Mouse (Mus musculus) liver, adult 2 months (tissue): Measurements from ENCODE around the gene Rassf5. TPM values are rescaled to one million over a fixed set of nuclear protein-coding genes. Genes with fewer than 3 reads are reported as not detected.

Source experiments
- DNase-seq: peaks from one replicate; pipeline ENCODE4 v3.0.0-alpha.2; 2011; ENCODE audit warnings: low read depth, low spot score; ENCODE audit errors: extremely low read depth
- H3K27ac ChIP-seq: fragments of 200-500 bp; replicated peaks from 2 replicates; pipeline ENCODE4 v1.5.1; 2012; ENCODE audit warnings: low read depth, mild to moderate bottlenecking, control low read depth, inconsistent platforms, low read length; ENCODE audit not compliant: insufficient read depth
- H3K27me3 ChIP-seq: fragments of 200-500 bp; 2 replicates; pipeline ENCODE4 v1.6.1; 2012; ENCODE audit warnings: mild to moderate bottlenecking, moderate library complexity, low read length, inconsistent platforms; ENCODE audit not compliant: control insufficient read depth, insufficient read depth
- H3K36me3 ChIP-seq: fragments of 200-500 bp; 2 replicates; pipeline ENCODE4 v1.6.1; 2012; ENCODE audit warnings: low read length, inconsistent platforms; ENCODE audit not compliant: control insufficient read depth, insufficient read depth
- H3K4me1 ChIP-seq: fragments of 200-500 bp; 2 replicates; pipeline ENCODE4 v1.6.1; 2011; ENCODE audit warnings: low read length; ENCODE audit not compliant: control insufficient read depth, insufficient read depth
- H3K4me3 ChIP-seq: fragments of 200-500 bp; 2 replicates; pipeline ENCODE4 v1.5.1; 2011; ENCODE audit warnings: low read depth, mild to moderate bottlenecking, control low read depth, low read length, moderate library complexity; ENCODE audit not compliant: insufficient read depth
- H3K79me2 ChIP-seq: fragments of 200-500 bp; 2 replicates; pipeline ENCODE4 v1.6.1; 2012; ENCODE audit warnings: inconsistent platforms, mild to moderate bottlenecking, low read length, moderate library complexity; ENCODE audit not compliant: control insufficient read depth, insufficient read depth
- H3K9ac ChIP-seq: fragments of 200-500 bp; 2 replicates; pipeline ENCODE4 v1.6.1; 2012; ENCODE audit warnings: low read depth, mild to moderate bottlenecking, control low read depth, inconsistent platforms, low read length
- CTCF ChIP-seq: fragments of 200-500 bp; IDR thresholded peaks from 2 replicates; pipeline ENCODE4 v1.5.1; 2011; ENCODE audit warnings: low read depth, low read length, control low read depth
- POLR2A ChIP-seq: fragments of 200-500 bp; IDR thresholded peaks from 2 replicates; pipeline ENCODE4 v1.6.1; 2011; ENCODE audit warnings: low read length, control low read depth; ENCODE audit not compliant: insufficient read depth; ENCODE audit errors: extremely low read depth
- WGBS: fragments of 180-500 bp; shearing (Covaris S2); methylation state at CpG from one replicate; pipeline ENCODE4 v1.1.7; 2018; 5-methylcytosine and 5-hydroxymethylcytosine counted together
- polyA plus RNA-seq: library from polyadenylated mRNA; depleted of rRNA; stranded (reverse); fragments of >200 nt; gene quantifications from 2 replicates; pipeline ENCODE4 v1.2.3, GENCODE M21; 2012; rRNA removed
- total RNA-seq: library from RNA; depleted of rRNA; stranded (reverse); fragments of >200 nt; gene quantifications from 2 replicates; pipeline ENCODE4 v1.2.3, GENCODE M21; 2014; rRNA removed

Rassf5 gene
- total and polyA plus RNA-seq, 2 experiments = 3.4 to 6.1 TPM

- 72% methylated on average over 8 of the region's 8 CpGs for WGBS
- Histone ChIP-seq H3K4me1 (no peaks in the 10 kb centered on the region; the same call in 1 of the 2 replicates), H3K27ac (no peak overlapping the region), H3K27me3 (no peaks in the 10 kb centered on the region), H3K36me3 (no peaks in the 10 kb centered on the region), H3K9ac (no peak overlapping the region), H3K4me3 (no peak overlapping the region), H3K79me2 (no peaks in the 10 kb centered on the region)
- TF ChIP-seq CTCF (no peak), POLR2A (no peak)
- no peak for DNase-seq
These were observed 110.0 kb downstream of the Rassf5 start for GRCm38 (mm10) chr1:131134942-131135522.

- H3K4me1 ChIP-seq = no peaks in the 10 kb centered on the region; the same call in 1 of the 2 replicates
- H3K27ac ChIP-seq = no peak overlapping the region
- H3K9ac ChIP-seq = no peak overlapping the region
- TF ChIP-seq CTCF (no peak), POLR2A (no peak)
- no peak for DNase-seq
- H3K27me3 ChIP-seq = no peaks in the 10 kb centered on the region
- no peak overlapping the region for H3K4me3 ChIP-seq
- no peaks in the 10 kb centered on the region for H3K79me2 ChIP-seq
- no peaks in the 10 kb centered on the region for H3K36me3 ChIP-seq
- WGBS = 87% methylated on average over 6 of the region's 6 CpGs
These were observed 110.8 kb downstream of the Rassf5 start for GRCm38 (mm10) chr1:131134231-131134630.

Other genes starting within 250 kb of the Rassf5 start
- 0.28 and 1.7 TPM in 2 replicates for gene Il10, start 225.4 kb downstream of the Rassf5 start, total RNA-seq
- not detected in 2 replicates for gene Il10, start 225.4 kb downstream of the Rassf5 start, polyA plus RNA-seq
- gene Mapkapk2, start 147.4 kb downstream of the Rassf5 start, total RNA-seq = 29.5 and 30.0 TPM in 2 replicates
- 45.1 and 45.4 TPM in 2 replicates for gene Mapkapk2, start 147.4 kb downstream of the Rassf5 start, polyA plus RNA-seq
- gene Dyrk3, start 106.9 kb downstream of the Rassf5 start, total RNA-seq = 0.87 and 1.3 TPM in 2 replicates
- 0.50 and 0.73 TPM in 2 replicates for gene Dyrk3, start 106.9 kb downstream of the Rassf5 start, polyA plus RNA-seq
- gene Eif2d, start 92.1 kb downstream of the Rassf5 start, total RNA-seq = 20.9 and 25.6 TPM in 2 replicates
- 24.0 and 28.9 TPM in 2 replicates for gene Eif2d, start 92.1 kb downstream of the Rassf5 start, polyA plus RNA-seq
- 15.6 and 16.6 TPM in 2 replicates for gene Ikbke, start 34.3 kb upstream of the Rassf5 start, total RNA-seq
- gene Ikbke, start 34.3 kb upstream of the Rassf5 start, polyA plus RNA-seq = 14.4 and 20.7 TPM in 2 replicates